Mouse (Mus musculus) heart, embryonic 16.5 days (tissue): ENCODE measurements around the gene Olfr1047. TPM values are rescaled to one million over a fixed set of nuclear protein-coding genes. Genes with fewer than 3 reads are reported as not detected.

Source experiments
- ATAC-seq: fragments of 200-750 bp; cut with Nextera tagmentation; replicated peaks from 2 replicates; pipeline ENCODE4 v1.8.0; 2017; ENCODE audit warnings: moderate number of reproducible peaks; ENCODE audit not compliant: insufficient read depth, low FRiP score; ENCODE audit errors: extremely low read depth
- H3K27ac ChIP-seq: fragments of 300-500 bp; sonication (generic); 2 replicates; pipeline ENCODE4 v1.5.1; 2014; ENCODE audit warnings: mild to moderate bottlenecking, low read length, control low read depth, moderate library complexity
- H3K27me3 ChIP-seq: fragments of 300-500 bp; sonication (generic); 2 replicates; pipeline ENCODE4 v1.6.1; 2014; ENCODE audit warnings: low read length, mixed read lengths; ENCODE audit not compliant: control insufficient read depth, insufficient read depth
- H3K36me3 ChIP-seq: fragments of 300-500 bp; sonication (generic); 2 replicates; pipeline ENCODE4 v1.6.1; 2014; ENCODE audit not compliant: control insufficient read depth, insufficient read depth
- H3K4me1 ChIP-seq: fragments of 300-500 bp; sonication (generic); 2 replicates; pipeline ENCODE4 v1.6.1; 2014; ENCODE audit warnings: low read length, mixed read lengths; ENCODE audit not compliant: control insufficient read depth, insufficient read depth
- H3K4me2 ChIP-seq: fragments of 300-500 bp; sonication (generic); 2 replicates; pipeline ENCODE4 v1.6.1; 2014; ENCODE audit warnings: low read depth, mild to moderate bottlenecking, control low read depth, low read length
- H3K4me3 ChIP-seq: fragments of 300-500 bp; sonication (generic); 2 replicates; pipeline ENCODE4 v1.5.1; 2014; ENCODE audit warnings: mild to moderate bottlenecking, control low read depth, low read length
- H3K9ac ChIP-seq: fragments of 300-500 bp; sonication (generic); 2 replicates; pipeline ENCODE4 v1.6.1; 2014; ENCODE audit warnings: low read length, control low read depth
- H3K9me3 ChIP-seq: fragments of 300-500 bp; sonication (generic); replicated peaks from 2 replicates; pipeline ENCODE4 v1.6.1; 2016; ENCODE audit warnings: low read length; ENCODE audit not compliant: control insufficient read depth
- polyA plus RNA-seq: library from polyadenylated mRNA; unstranded; fragments of >200 nt; fragmentation: Nextera tagmentation; extraction: Ambion mirVana; gene quantifications from 2 replicates; pipeline ENCODE4 v1.2.1, GENCODE M21; 2015

Olfr1047 gene
- polyA plus RNA-seq, 1 experiment from 2014 or later = not detected

GRCm38 (mm10) chr2:86177720-86178119, 53.5 kb downstream of the Olfr1047 start, which contains the start of gene Olfr1044:
Olfr1044 (minus strand) TSS chr2:86177820.
- Histone ChIP-seq H3K4me1 (no peaks in the 10 kb centered on the region), H3K9ac (no peak within 1 kb of the TSS), H3K27me3 (no peaks in the 10 kb centered on the region), H3K4me2 (no peak within 1 kb of the TSS), H3K9me3 (no peaks in the 10 kb centered on the region), H3K27ac (no peak within 1 kb of the TSS), H3K4me3 (no peak within 1 kb of the TSS), H3K36me3 (no peaks in the 10 kb centered on the region)
- no peak for ATAC-seq

Other genes starting within 250 kb of the Olfr1047 start
- gene Olfr1031, start 241.1 kb downstream of the Olfr1047 start, polyA plus RNA-seq = not detected in 2 replicates
- gene Olfr1032, start 225.9 kb downstream of the Olfr1047 start, polyA plus RNA-seq = not detected in 2 replicates
- 6.3 and 6.4 TPM in 2 replicates for gene Olfr1033, start 210.8 kb downstream of the Olfr1047 start, polyA plus RNA-seq
- gene Olfr1034, start 185.5 kb downstream of the Olfr1047 start, polyA plus RNA-seq = 0.07 TPM in 1 of 2 replicates, not detected in the other
- gene Olfr1036, start 157.4 kb downstream of the Olfr1047 start, polyA plus RNA-seq = not detected in 2 replicates
- not detected in 2 replicates for gene Olfr1037, start 144.0 kb downstream of the Olfr1047 start, polyA plus RNA-seq
- not detected in 2 replicates for gene Olfr1039, start 95.5 kb downstream of the Olfr1047 start, polyA plus RNA-seq
- not detected in 2 replicates for gene Olfr1040, start 84.7 kb downstream of the Olfr1047 start, polyA plus RNA-seq
- gene Olfr1042, start 69.6 kb downstream of the Olfr1047 start, polyA plus RNA-seq = not detected in 2 replicates
- not detected in 2 replicates for gene Olfr1043, start 63.9 kb downstream of the Olfr1047 start, polyA plus RNA-seq
- not detected in 2 replicates for gene Olfr1044, start 53.6 kb downstream of the Olfr1047 start, polyA plus RNA-seq
- not detected in 2 replicates for gene Olfr52, start 45.7 kb downstream of the Olfr1047 start, polyA plus RNA-seq
- gene Olfr1045, start 28.4 kb downstream of the Olfr1047 start, polyA plus RNA-seq = not detected in 2 replicates
- not detected in 2 replicates for gene Olfr1046, start 12.1 kb downstream of the Olfr1047 start, polyA plus RNA-seq
- not detected in 2 replicates for gene Olfr1048, start 8.9 kb upstream of the Olfr1047 start, polyA plus RNA-seq
- not detected in 2 replicates for gene Olfr1049, start 26.9 kb upstream of the Olfr1047 start, polyA plus RNA-seq
- gene Olfr1051, start 47.7 kb upstream of the Olfr1047 start, polyA plus RNA-seq = not detected in 2 replicates
- gene Olfr1052, start 61.1 kb upstream of the Olfr1047 start, polyA plus RNA-seq = not detected in 2 replicates
- gene Olfr1053, start 83.9 kb upstream of the Olfr1047 start, polyA plus RNA-seq = not detected in 2 replicates
- gene Olfr1054, start 104.0 kb upstream of the Olfr1047 start, polyA plus RNA-seq = not detected in 2 replicates
- gene Olfr1055, start 118.9 kb upstream of the Olfr1047 start, polyA plus RNA-seq = not detected in 2 replicates
- not detected in 2 replicates for gene Olfr1056, start 131.1 kb upstream of the Olfr1047 start, polyA plus RNA-seq
- gene Olfr1057, start 147.0 kb upstream of the Olfr1047 start, polyA plus RNA-seq = not detected in 2 replicates
- not detected in 2 replicates for gene Olfr1058, start 157.2 kb upstream of the Olfr1047 start, polyA plus RNA-seq
- gene Olfr1061, start 182.6 kb upstream of the Olfr1047 start, polyA plus RNA-seq = not detected in 2 replicates
- not detected in 2 replicates for gene Olfr1062, start 195.3 kb upstream of the Olfr1047 start, polyA plus RNA-seq
- gene Olfr1065, start 219.2 kb upstream of the Olfr1047 start, polyA plus RNA-seq = not detected in 2 replicates
- gene Olfr1066, start 224.9 kb upstream of the Olfr1047 start, polyA plus RNA-seq = not detected in 2 replicates